Mouse (Mus musculus) c-Kit-positive CD71-negative TER-119-negative erythroid progenitor cells, embryonic 14.5 days (primary cell): ENCODE data around the gene Ap3s2.

Experiments
- DNase-seq: peaks from one replicate; pipeline ENCODE4 v3.0.0-alpha.2; 2013; ENCODE audit warnings: low read depth

Ap3s2 gene

DNA sequence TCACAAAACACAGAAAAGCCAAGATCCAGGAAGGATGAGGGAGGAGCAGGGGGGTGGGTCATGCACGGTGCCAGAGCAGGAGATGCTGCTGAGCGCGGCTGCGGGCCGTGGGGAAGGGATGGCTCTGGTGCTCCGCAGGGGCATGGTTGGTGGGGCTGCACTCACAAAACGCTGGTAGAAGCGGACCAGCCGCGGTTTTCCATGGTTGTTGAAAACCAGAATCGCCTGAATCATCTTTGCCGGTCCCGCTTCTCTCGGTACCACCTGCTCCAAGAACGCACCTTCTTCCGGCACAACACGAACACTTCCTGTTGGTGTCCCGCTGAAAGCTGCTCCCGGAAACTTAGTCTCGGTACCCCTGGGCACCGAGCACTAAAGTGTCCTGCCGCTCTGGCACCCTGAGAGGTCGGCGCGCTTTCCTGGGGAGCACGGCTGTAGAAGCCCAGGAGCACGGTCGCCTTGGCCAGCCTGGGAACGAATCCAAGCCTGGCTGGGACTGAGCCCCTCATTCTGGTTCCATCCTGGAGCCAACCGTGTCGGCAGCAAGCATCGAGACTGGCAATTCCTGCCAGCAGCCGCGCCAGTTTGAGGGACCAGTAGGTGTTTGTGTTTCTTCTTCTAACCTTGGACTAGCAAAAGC lies at the start of gene Ap3s2:
Gene Ap3s2 (minus strand): TSS at position 306 of the 640 bp plus-strand sequence.
- peak; percentile 83 for DNase-seq

DNA sequence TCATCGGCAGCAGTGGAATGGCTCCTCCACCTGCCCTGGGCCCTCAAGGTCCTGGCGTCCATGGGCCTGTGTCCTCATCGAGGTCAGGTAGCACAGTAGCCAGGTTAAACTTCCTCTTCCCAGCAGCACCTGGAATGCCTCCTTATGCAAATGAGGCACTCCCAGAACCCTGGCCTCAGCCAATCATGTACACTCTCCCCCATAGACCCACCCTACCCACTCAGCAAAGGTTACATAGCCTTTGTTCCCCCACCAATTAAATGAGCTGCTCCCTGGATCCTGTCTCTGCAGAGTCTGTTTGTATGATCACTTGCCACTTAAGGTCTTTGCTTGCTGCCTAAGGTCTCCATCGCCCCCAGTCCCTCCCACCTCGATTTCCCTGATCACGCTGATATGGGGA lies 47.9 kb upstream of the Ap3s2 start:
- no peak for DNase-seq

DNA sequence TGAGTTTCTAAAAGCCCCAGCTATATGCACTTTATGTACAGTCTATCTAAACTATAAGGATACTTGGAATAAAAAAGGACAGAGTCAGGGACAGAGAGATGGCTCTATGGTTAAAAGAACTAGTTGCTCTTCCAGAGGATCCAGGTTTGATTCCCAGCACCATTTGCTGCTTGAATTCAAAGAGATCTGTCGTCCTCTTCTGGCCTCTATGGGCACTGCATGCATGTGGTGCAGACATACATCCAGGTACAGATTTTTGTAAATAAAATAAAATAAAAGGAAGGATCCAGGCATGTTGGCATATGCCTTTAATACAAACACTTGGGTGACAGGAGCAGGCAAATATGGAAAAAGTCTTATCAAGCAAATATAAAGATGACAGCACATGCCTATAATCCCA lies 41.2 kb upstream of the Ap3s2 start:
- no peak for DNase-seq

DNA sequence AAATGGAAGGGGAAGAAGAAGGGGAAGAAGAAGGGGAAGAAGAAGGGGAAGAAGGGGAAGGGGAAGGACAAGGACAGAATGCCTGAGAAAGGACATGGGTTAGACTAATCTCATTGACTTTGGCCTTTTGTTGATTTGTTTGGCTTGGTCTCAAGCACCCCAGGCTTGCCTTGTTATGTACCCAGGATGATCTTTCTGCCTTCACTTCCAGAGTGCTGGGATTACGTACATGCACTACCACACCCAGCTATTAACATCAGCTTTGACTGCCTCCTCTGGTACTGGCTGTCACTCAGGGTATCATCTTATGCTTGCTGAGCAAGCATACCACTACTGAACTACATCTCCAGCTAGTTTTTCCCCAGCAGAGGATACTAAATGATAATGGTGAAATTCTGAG lies 35.7 kb upstream of the Ap3s2 start:
- DNase-seq = no peak

DNA sequence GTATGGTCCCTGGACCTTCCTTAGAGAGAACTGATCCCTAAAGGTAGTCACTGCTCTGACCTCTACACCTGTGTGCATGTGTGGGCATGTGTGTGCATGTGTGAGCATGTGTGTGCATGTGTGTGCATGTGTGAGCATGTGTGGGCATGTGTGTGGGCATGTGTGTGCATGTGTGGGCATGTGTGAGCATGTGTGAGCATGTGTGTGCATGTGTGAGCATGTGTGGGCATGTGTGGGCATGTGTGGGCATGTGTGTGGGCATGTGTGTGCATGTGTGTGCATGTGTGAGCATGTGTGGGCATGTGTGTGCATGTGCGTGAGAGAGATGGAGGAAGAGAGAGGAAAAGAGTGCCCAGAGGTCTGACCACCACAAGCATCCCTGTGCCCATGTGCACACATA lies 34.4 kb upstream of the Ap3s2 start:
- no peak for DNase-seq

DNA sequence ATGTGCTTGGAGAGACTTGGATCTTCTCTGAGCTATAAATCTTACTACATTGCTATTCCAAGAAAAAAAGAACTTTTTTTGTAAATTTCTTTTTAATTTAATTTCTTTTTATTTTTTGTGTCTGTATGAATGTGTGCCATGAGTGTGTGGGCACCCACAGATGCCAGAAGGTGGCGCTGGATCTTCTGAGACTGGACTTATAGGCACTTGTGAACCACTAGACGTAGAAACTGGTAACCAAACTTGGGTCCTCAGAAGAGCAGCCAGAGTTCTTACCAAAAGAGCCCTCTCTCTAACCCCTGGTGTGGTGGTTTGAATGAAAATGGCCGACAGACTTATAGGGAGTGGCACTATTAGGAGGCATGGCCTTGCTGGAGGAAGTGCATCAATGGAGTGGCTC lies 30.6 kb upstream of the Ap3s2 start:
- DNase-seq = no peak

DNA sequence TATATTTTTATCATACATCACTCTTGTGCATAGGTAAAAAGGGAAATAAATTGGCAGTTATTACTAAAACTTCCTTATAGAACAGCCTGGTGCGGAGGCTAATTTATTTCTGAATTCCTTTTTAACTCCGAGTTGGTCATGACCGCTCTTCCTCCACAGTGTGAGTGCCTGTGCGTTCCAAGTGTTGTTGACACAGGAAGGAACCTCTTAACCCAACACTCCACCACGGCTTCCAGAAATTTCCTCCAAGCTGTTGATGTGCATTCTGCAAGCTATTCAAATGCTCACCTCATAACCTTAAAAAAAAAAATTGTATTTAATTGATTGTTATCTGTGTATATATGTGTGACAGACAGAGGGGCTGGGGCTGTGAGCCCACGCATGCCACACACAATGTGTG lies 29.8 kb upstream of the Ap3s2 start:
- no peak for DNase-seq

DNA sequence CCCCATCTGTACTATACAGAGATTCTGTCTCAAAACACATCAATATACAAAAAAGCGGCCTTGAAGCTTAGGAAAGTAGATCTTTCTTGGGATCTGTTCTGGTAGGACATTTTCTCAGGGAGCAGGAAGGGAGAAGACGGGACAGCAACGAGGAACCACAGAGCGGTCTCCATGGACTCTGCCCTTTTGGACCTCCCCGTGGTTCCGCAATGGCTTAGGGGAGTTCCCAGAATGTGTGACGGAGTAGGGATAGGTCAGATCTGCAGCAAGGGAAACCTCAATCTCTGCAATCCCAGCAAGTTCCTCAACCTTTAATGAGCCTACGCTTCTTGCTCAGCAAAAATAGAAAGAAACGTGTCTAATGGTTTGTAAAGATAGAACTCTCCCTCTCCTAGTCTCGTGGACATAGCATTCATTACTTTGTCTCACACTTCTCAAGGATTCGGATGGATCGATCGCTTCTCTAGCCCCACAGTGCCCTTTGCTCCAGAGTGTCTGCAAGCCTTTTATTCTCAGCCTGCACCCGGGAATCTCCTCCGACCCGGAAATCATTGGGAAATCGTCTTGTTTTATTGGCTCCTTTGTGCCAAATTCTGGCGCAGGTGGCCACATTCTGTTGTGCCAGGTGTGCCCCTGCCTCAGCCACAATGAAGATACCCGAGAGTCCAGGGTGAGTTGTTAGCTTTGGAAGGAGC lies 15.2 kb upstream of the Ap3s2 start:
- no peak for DNase-seq

DNA sequence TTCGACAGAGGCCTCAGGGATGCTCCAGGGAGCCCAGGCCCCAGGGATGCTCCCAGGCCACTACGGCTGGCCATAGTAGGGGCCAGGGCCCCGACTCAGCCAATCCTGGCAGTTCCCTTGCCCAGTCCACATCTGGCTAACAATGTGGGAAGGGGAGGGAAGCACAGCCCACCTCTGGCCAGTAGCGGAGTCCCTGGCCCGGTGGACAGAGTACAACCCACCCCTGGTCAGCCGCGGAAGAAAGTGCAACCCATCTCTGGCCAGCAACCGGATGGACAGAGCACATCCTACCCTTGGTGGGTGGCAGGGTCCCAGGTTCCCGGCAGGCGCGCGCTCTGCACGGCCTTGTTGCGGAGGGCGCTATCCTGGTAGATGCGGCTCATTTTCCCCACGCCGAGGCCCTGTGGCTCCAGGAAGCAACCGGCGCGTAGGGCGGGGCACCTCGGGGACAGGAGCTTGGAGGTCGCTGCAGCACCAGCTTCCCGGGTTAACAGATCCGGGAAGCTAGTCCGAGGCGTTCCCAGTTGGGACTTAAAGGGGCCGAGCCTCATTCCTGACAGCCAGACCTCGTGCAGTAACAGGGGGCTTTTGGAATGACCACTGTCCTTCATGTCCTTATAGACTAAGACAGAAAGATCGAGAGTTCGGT lies 14.5 kb upstream of the Ap3s2 start, which contains the start of gene Arpin:
Gene Arpin (minus strand): TSS at position 498 of the 649 bp plus-strand sequence.
- DNase-seq = no peak

DNA sequence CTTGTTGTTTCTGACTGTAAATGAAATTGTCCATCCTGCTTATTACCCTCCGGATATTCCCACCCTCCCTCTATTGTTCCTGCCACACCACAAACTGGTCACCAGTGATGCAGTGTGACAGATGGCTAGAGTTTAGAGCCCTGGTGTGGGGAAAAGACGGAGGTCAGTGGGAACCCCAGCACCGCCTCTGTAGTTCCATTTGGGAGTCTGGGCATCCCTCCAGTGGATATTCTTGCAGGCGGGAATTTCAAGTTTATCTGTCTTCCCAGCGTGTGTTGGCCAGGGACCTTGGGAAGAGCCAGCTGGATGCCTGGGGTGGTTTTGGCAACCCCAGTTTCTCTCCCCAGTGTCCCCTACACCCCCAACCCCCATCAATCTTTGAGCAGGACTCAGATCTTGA lies 14.0 kb upstream of the Ap3s2 start:
- no peak for DNase-seq

DNA sequence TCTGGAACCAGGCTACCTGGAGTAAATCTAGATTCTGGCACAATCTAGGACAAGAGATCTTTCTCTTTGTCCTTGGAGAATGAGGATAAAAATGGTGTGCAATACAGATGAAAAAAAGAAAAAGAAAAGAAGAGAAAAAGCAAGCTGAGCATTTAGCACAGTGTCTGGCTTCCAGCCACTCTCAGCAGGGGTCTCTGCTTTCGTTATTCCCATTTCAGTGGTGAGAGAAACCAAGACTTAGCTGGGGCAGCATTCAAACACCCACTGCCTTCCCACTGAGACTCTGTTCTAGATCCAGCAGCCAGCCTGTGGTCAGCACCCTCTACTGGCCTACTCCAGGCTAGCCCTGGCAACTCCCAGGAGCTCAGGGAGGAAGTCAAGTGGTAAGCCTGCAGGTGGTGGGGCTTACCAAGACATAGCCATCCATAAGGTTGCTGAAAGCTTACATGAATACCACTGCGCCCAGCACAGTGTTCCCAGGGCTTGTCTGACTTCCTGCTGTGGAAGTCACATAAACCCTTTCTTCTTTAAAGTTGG lies 8.1 kb upstream of the Ap3s2 start:
- DNase-seq = no peak

DNA sequence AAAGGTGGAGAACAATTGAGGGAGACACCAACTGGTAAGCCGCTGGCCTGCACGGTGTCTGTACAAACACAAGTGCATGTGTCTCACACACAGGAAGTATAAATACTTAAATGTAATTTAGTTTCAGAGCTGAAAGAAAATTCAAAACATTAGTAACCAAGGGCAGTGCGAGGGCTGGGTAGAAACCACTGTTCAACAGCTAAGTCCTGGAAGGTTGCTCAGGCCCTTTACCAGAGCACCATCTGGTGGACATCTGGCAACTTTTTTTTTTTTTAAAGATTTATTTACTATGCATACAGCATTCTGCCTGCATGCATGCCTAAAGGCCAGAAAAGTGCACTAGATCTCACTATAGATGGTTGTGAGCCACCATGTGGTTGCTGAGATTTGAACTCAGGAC lies 5.9 kb downstream of the Ap3s2 start:
- no peak for DNase-seq

DNA sequence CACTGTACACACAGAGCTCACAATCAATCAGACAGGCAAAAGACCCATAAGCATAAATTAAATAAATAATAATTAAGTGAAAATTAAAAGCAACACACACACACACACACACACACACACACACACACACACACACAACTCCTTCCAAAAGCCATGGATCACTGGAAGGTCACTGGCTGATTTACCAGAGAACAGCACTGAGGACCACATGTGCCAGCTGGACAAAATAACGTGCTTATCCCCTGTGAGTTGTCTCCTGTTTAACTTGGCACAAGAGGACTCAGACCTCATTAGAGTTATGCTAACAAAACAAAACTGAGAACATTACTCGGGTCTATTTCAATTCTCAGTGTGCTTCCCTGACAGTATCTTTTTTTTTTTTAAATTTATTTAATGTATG lies 13.1 kb downstream of the Ap3s2 start:
- DNase-seq = no peak

DNA sequence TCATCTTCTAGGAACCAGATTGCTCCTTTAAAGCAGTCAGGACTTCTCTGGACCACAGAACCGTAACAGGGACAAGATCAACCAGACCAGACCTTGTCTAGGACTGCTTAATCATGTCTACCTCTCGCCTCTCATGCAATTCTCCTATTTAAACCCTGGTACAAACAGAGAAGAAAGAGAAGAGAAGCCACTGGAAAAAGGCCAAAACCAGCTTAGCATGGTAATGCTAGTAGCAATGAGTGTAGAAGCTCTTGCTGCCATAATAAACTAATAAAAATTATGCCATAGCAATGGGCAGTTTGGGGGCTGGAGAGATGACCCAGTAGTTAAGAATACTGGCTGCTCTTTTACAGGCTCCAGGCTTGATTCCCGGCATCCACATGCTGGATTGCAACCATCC lies 13.5 kb downstream of the Ap3s2 start:
- DNase-seq = no peak

DNA sequence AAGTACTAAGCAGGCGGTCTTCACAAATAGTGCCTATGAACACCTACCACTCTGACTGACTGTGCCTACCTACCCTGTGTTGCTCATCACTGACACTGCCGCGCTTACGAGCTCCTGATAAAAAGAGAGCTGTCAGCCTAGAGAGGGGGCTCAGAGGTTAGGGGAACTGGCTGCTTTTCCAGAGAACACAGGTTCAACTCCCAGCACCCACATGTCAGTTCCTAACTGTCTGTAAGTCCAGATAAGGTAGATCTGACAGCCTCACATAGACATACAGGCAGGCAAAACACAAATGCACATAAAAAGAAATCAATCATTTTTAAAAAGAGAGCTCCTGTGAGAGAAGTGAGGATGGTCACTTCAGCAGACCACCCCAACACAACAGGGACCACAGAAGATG lies 15.3 kb downstream of the Ap3s2 start:
- DNase-seq = no peak

DNA sequence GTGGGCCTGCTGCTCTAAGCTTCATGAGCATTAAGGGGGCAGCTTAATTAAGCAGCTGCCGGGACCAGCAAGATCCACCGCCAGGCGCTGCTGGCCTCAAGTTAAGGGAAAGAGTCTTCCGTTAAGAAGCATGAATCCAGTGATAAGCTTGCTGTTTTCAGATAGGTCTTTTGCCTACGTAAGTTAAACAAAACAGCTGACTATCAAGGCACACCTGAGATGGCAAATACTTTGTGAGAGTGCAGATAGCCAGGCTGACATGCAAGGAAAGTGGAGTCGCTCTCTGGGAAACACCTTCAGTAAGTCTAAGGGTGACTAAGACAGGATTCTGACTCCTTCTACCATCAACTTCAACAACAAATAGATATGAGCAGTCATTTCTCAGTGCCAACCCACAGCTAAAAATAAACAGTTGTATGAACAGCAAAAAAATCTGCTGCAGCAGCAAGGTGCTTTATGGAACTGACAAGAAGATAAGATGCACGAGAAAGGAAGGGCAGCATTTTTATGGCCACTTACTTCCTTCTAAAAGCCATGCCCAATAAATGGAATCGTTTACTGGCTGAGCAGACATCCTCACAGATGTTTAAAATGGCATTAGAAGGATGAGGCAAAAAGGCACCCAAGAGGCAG lies 17.2 kb downstream of the Ap3s2 start:
- no peak for DNase-seq

DNA sequence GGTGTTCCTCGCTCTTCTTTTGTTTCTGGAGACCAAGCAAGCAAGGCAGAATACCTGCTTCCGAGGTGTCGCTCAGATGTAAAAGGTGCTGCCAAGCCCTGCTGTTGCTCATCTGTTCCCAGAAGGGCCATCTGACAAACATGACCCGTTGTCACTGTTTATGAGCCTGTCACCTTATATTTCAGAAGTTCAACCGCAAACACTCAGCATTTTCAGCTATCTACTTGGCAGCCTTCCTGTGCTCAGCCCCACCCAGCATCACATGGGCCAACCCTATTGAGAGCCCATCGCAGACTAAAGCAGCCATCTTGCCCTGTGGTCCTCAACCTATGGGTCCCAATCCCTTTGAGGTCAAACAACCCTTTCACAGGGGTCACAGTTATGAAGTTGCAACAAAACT lies 19.7 kb downstream of the Ap3s2 start:
- no peak for DNase-seq

DNA sequence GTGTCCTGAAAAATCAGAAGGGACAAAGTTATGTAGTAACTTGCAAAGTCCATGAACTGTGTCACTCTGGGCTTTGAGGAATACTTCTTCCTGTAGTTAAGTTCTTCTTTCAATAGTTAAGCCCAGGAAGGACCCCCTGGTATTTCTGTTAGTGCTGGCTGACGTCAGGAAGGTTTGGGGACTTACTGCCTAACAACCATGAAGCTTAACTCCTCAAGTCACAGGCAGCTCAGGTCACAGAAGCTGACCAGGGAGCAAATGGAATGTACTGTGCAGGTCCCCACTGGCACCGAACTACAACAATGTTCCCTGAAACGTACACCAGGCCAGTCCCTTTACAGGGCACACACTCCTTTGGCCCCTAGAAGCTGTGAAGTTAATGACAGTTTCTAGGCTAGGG lies 25.2 kb downstream of the Ap3s2 start:
- no peak for DNase-seq

DNA sequence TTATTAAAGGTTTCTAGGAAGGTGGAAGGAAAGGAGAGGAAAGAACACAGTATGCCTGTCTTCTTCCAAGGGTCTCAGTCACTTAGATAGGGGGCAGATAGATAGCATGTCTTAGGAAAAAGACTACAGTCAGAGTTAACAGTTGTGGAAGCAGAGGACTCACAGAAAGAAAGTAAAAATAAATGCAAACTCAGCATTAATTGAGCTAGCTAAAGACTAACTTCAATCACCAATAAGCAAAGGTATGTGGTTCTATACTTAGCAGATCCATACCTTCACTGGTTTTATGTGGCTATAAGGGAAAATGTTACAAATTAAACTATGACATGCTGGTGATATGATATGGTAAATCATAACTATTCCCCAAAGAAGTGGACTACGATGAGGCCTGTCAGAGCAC lies 25.7 kb downstream of the Ap3s2 start:
- no peak for DNase-seq

DNA sequence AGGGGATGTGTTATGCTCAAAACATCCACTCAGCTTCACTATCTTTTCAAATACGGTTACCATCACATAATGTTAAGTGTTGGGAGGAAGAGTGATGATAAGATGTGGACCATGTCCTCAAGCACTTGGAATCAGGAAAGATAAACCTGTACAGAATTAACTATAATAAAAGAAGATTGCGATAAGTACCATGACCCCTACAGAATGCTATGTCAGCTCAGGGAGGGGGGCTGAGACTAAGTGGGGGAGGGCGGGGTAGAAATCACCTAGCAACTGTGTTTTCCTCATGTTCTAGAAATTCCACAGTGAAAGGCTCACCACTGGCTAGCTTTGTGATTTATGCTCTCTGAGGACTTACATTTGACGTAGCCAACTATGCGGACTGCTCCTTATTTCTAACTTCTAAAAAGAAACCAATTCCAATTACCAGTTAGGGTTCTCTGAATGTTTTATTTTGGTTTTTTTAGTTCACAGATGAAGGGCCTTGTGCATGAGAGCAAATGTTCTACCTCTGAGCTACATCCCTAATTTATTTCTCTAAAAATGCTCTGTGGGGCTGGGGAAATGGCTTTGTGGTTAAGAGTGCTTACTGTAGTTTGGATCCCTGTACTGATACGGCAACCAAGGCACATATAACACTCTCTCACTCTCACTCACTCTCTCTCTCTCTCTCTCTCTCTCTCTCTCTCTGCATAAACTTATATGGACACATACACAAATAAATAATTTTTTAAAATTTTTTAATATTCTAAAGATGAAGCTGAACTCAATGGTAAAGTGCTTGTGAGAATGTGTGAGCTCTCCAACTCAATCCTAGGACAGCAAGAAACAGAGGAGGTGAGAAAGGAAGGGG lies 27.6 kb downstream of the Ap3s2 start:
- DNase-seq = no peak

DNA sequence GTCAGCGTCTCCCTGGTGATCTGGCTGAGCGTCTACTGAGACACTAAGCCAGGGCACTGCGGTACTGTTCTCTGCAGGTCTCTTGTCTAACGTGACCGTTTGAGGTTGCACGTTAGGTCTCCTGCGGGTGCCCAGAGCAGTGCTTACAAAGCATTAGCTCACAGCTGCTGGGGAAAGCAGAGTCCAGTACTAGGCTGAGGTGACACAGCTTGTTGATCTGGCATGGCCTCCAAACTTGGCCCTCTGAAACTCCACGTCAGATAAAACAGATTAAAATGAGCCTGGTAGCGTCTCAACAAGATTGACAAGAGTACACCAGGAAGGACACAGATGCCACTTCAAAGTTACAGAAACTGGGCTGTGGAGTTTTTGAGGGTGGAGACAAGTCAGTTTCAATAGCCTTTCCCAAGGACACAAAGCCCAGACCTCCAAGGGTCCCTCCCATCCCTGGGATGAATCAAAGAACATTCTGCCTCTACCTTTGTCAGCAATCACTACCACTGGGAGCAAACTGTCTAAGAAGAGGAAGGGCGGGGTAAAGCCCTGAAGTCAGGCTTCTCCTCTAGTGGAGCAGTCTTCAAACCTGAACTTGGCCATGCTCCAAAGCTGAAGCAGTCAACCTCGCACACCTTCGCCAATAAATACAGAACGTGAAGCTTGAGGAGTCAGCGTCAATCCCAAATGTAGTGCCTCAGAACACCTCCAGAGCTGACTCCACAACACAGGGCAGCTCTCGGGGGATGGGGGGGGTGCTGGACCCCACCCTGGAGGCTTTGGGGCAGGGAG lies 29.8 kb downstream of the Ap3s2 start:
- no peak for DNase-seq
